Mouse (Mus musculus): ENCODE data around the gene Gabrr2. TPM values are rescaled to one million over a fixed set of nuclear protein-coding genes. Genes with fewer than 3 reads are reported as not detected.

Gabrr2 gene
- polyA plus RNA-seq, 1 experiment = 0.11 TPM

DNA sequence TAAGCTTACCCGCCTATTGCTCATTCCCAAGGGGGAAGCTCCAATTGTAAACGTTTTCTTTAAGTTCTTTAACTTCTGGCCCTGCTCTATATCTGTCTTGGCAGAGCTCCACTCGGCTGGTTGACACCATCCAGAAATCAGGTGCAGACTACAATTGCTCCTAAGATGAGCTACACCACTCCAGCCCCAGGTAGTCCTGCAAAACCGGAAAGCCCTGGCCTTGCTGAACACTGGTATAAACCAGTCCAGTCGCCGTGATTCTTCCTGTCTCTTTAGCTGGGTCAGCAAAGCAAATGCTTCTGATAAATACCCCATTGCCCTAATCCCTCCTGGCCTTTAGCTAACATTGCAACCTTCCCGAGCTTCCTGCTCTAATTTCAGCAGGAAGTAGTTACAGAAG lies 1.6 kb upstream of the Gabrr2 start:
- no peak overlapping the region for H3K4me3 ChIP-seq (ENCODE audit: insufficient read depth, poor library complexity, severe bottlenecking)
- no peaks in the 10 kb centered on the region for H3K27me3 ChIP-seq (ENCODE audit: control insufficient read depth, insufficient read depth, insufficient read length)
- H3K36me3 ChIP-seq (ENCODE audit: control insufficient read depth, insufficient read depth) = no peaks in the 10 kb centered on the region
- no peak for TF ChIP-seq MYOG (IDR thresholded peaks at IDR 0.05; ENCODE audit: control insufficient read depth, extremely low read depth, insufficient read length)
- no peak overlapping the region for H3ac ChIP-seq (ENCODE audit: control insufficient read depth, insufficient read length, low read depth)
- H3K79me2 ChIP-seq (ENCODE audit: control insufficient read depth, insufficient read depth) = no peaks in the 10 kb centered on the region
- no peaks in the 10 kb centered on the region for H3K79me3 ChIP-seq (ENCODE audit: low read depth)

- no peaks in the 10 kb centered on the region for H3K36me3 ChIP-seq (ENCODE audit: control insufficient read depth, insufficient read depth)
- no peaks in the 10 kb centered on the region for H3K79me2 ChIP-seq (ENCODE audit: control insufficient read depth, insufficient read depth)
- H3K4me3 ChIP-seq (ENCODE audit: insufficient read depth, poor library complexity, severe bottlenecking) = no peak overlapping the region
- H3ac ChIP-seq (ENCODE audit: control insufficient read depth, insufficient read length, low read depth) = no peak overlapping the region
- no peaks in the 10 kb centered on the region for H3K79me3 ChIP-seq (ENCODE audit: low read depth)
- no peak for TF ChIP-seq MYOD1 (IDR thresholded peaks at IDR 0.05; ENCODE audit: control insufficient read depth, insufficient read length, low read depth)
- no peak for TF ChIP-seq FOSL1 (IDR thresholded peaks at IDR 0.05; ENCODE audit: insufficient read depth, low read length, poor library complexity, severe bottlenecking)
- H3K27me3 ChIP-seq (ENCODE audit: control insufficient read depth, insufficient read depth, insufficient read length) = no peaks in the 10 kb centered on the region
These were observed 2.2 kb downstream of the Gabrr2 start for GRCm38 (mm10) chr4:33064986-33065385.

DNA sequence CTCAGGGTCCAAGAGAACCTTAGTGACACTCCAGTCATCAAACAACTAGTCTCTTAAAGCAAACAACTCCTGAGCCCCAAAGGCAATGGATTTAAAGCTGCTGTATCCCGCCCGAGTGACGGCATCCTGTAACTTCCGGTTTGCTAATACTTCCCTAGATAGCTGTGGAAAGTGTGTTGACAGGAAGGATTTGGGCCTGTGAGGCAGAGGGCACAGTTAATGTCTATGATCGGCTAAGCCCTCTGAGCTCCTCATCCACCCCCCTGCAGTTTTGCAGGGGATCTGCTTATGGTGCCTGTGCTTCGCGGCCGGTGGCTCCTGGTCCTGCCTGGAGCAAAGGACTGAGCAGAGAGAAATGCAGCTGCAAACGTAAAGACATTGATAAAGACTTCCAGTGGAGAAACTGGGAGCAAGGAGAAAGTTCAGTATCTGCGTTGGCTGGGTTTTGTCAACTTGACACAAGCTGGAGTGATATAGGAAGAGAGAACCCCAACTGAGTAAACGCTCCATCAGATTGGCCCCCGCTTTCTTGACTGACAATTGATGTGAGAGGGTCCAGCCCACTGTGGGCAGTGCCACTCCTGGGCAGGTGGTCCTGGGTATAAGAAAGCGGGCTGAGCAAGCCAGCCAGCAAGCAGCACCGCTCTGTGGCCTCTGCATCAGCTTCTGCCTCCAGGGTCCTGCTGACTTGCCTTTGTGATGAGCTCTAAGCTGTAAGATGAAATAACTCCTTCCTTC lies 3.6 kb downstream of the Gabrr2 start:
- H3K79me2 ChIP-seq (ENCODE audit: control insufficient read depth, insufficient read depth) = no peaks in the 10 kb centered on the region
- H3K79me3 ChIP-seq (ENCODE audit: low read depth) = no peaks in the 10 kb centered on the region
- no peak for TF ChIP-seq MAX (IDR thresholded peaks at IDR 0.05)
- no peak for TF ChIP-seq CEBPB (IDR thresholded peaks at IDR 0.05; ENCODE audit: low read depth)
- no peaks in the 10 kb centered on the region for H3K27me3 ChIP-seq (ENCODE audit: control insufficient read depth, insufficient read depth, insufficient read length)
- no peaks in the 10 kb centered on the region for H3K36me3 ChIP-seq (ENCODE audit: control insufficient read depth, insufficient read depth)
- H3ac ChIP-seq (ENCODE audit: control insufficient read depth, insufficient read length, low read depth) = no peak overlapping the region
- H3K4me3 ChIP-seq (ENCODE audit: insufficient read depth, poor library complexity, severe bottlenecking) = no peak overlapping the region

- no peaks in the 10 kb centered on the region for H3K79me3 ChIP-seq (ENCODE audit: low read depth)
- no peak overlapping the region for H3K4me3 ChIP-seq (ENCODE audit: insufficient read depth, poor library complexity, severe bottlenecking)
These were observed 4.5 kb downstream of the Gabrr2 start for GRCm38 (mm10) chr4:33067331-33067730.

DNA sequence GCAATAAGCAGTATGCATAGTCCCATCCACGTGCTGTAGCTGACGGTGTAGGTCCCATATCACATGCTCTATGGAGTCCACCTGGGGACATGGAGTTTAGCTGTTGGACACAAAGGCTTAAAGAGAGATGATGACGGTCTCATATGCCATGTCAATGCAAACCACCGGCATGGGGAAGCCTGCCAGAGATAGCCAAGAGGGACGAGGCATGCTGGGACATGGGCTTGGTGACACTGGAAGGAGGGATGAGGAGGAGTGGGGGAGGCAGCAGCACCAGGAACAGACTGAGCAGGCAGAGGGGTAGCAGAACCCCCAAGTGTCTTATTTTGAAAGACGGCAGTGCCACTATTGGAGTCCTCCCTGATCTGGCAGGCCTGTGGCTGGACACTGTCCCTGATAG lies 5.0 kb downstream of the Gabrr2 start:
- Histone ChIP-seq H3K79me3 (ENCODE audit: low read depth) (no peaks in the 10 kb centered on the region), H3ac (ENCODE audit: control insufficient read depth, insufficient read length, low read depth) (no peak overlapping the region), H3K27me3 (ENCODE audit: control insufficient read depth, insufficient read depth, insufficient read length) (no peaks in the 10 kb centered on the region), H3K36me3 (ENCODE audit: control insufficient read depth, insufficient read depth) (no peaks in the 10 kb centered on the region), H3K4me3 (ENCODE audit: insufficient read depth, poor library complexity, severe bottlenecking) (no peak overlapping the region), H3K79me2 (ENCODE audit: control insufficient read depth, insufficient read depth) (no peaks in the 10 kb centered on the region)
- TF ChIP-seq MYOG (IDR thresholded peaks at IDR 0.05; ENCODE audit: control insufficient read depth, extremely low read depth, insufficient read length) = no peak
- no peak for TF ChIP-seq CTCF (IDR thresholded peaks at IDR 0.05; ENCODE audit: control insufficient read depth, insufficient read depth, insufficient read length)
- TF ChIP-seq USF1 (IDR thresholded peaks at IDR 0.05; ENCODE audit: low read depth) = no peak
- no peak for TF ChIP-seq FOSL1 (IDR thresholded peaks at IDR 0.05; ENCODE audit: insufficient read depth, low read length, poor library complexity, severe bottlenecking)
- no peak for TF ChIP-seq CEBPB (IDR thresholded peaks at IDR 0.05; ENCODE audit: low read depth)
- TF ChIP-seq MYOD1 (IDR thresholded peaks at IDR 0.05; ENCODE audit: control insufficient read depth, insufficient read length, low read depth) = no peak
- TF ChIP-seq MAX (IDR thresholded peaks at IDR 0.05) = no peak

More at GRCm38 (mm10) chr4:33067331-33067730, 4.5 kb downstream of the Gabrr2 start:
- TF ChIP-seq MAX (IDR thresholded peaks at IDR 0.05) (no peak), CEBPB (IDR thresholded peaks at IDR 0.05; ENCODE audit: low read depth) (no peak), MYOG (IDR thresholded peaks at IDR 0.05; ENCODE audit: control insufficient read depth, extremely low read depth, insufficient read length) (no peak), USF1 (IDR thresholded peaks at IDR 0.05; ENCODE audit: low read depth) (no peak), FOSL1 (IDR thresholded peaks at IDR 0.05; ENCODE audit: insufficient read depth, low read length, poor library complexity, severe bottlenecking) (no peak), CTCF (IDR thresholded peaks at IDR 0.05; ENCODE audit: control insufficient read depth, insufficient read depth, insufficient read length) (no peak)
- no peaks in the 10 kb centered on the region for H3K79me2 ChIP-seq (ENCODE audit: control insufficient read depth, insufficient read depth)
- no peaks in the 10 kb centered on the region for H3K27me3 ChIP-seq (ENCODE audit: control insufficient read depth, insufficient read depth, insufficient read length)
- no peaks in the 10 kb centered on the region for H3K36me3 ChIP-seq (ENCODE audit: control insufficient read depth, insufficient read depth)
- H3ac ChIP-seq (ENCODE audit: control insufficient read depth, insufficient read length, low read depth) = no peak overlapping the region

GRCm38 (mm10) chr4:33068894-33069293 lies 6.1 kb downstream of the Gabrr2 start:
- no peak overlapping the region for H3ac ChIP-seq (ENCODE audit: control insufficient read depth, insufficient read length, low read depth)
- no peaks in the 10 kb centered on the region for H3K36me3 ChIP-seq (ENCODE audit: control insufficient read depth, insufficient read depth)
- H3K4me3 ChIP-seq (ENCODE audit: insufficient read depth, poor library complexity, severe bottlenecking) = no peak overlapping the region
- no peaks in the 10 kb centered on the region for H3K79me3 ChIP-seq (ENCODE audit: low read depth)
- no peaks in the 10 kb centered on the region for H3K79me2 ChIP-seq (ENCODE audit: control insufficient read depth, insufficient read depth)
- no peak for TF ChIP-seq CTCF (IDR thresholded peaks at IDR 0.05; ENCODE audit: control insufficient read depth, insufficient read depth, insufficient read length)
- TF ChIP-seq CEBPB (IDR thresholded peaks at IDR 0.05; ENCODE audit: low read depth) = no peak
- no peak for TF ChIP-seq MYOD1 (IDR thresholded peaks at IDR 0.05; ENCODE audit: control insufficient read depth, insufficient read length, low read depth)
- no peak for TF ChIP-seq MYOG (IDR thresholded peaks at IDR 0.05; ENCODE audit: control insufficient read depth, extremely low read depth, insufficient read length)
- H3K27me3 ChIP-seq (ENCODE audit: control insufficient read depth, insufficient read depth, insufficient read length) = no peaks in the 10 kb centered on the region
